Mouse (Mus musculus): ENCODE data around the gene Grik3. TPM values are rescaled to one million over a fixed set of nuclear protein-coding genes. Genes with fewer than 3 reads are reported as not detected.

Gene Grik3
- polyA plus RNA-seq, 1 experiment: 29.5 TPM

DNA sequence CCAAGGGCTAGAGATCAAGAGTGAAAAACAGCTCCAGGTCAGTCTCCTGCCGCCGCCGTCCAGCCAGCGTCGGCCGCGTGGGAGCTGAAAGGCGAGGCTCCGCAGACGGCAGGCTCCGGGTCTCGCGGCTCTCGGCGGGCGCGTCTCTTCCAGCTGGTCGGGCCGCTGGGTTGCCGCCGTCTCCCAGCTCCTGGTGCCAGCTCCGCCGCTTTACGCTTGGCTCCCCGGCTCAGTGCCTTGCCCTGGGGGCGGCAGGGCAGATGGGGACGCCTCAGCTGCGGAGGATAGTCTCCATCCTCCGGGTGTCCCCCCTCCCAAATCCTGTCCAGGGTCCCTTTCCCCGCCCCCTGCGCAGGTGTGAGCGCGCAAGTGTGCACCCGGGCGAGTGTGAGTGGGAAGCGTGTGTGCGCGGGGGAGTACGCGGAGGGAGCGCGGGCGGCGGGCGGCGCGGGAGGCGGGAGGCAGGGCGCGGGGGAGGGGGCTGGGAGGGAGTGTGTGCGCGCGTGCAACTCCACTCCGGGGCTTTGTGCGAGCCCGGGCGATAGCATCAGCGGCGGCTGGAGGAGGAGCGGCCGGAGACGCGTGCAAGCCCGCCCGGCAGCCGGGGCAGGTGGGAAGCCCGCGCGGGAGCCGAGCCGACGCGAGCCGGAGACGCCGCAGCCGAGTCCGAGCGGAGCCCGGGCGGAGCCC is 454 bp upstream of the Grik3 start:
- Histone ChIP-seq H3K27ac (ENCODE audit: insufficient read depth, low read length) (peak overlapping the region; percentile 65), H3K4me1 (ENCODE audit: control insufficient read depth, insufficient read depth, low read length) (no peaks in the 10 kb centered on the region), H3K4me3 (ENCODE audit: insufficient read depth, low read length) (peak overlapping the region; percentile 54)
- TF ChIP-seq CTCF (IDR thresholded peaks at IDR 0.05; ENCODE audit: extremely low read depth, insufficient read depth, low read length): no peak
- TF ChIP-seq POLR2A (IDR thresholded peaks at IDR 0.05; ENCODE audit: extremely low read depth, insufficient read depth, low read length): no peak

- Histone ChIP-seq H3K4me1 (ENCODE audit: control insufficient read depth, insufficient read depth, low read length) (no peaks in the 10 kb centered on the region), H3K27ac (ENCODE audit: insufficient read depth, low read length) (peak overlapping the region; percentile 58; the same call in 1 of the 2 replicates)
- no peak for TF ChIP-seq POLR2A (IDR thresholded peaks at IDR 0.05; ENCODE audit: extremely low read depth, insufficient read depth, low read length)
- no peak for TF ChIP-seq CTCF (IDR thresholded peaks at IDR 0.05; ENCODE audit: extremely low read depth, insufficient read depth, low read length)
Observed at GRCm38 (mm10) chr4:125491505-125492121, 1.1 kb downstream of the Grik3 start.

GRCm38 (mm10) chr4:125492122-125492505 is 1.6 kb downstream of the Grik3 start:
- Histone ChIP-seq H3K27ac (ENCODE audit: insufficient read depth, low read length) (no peak overlapping the region), H3K4me1 (ENCODE audit: control insufficient read depth, insufficient read depth, low read length) (no peaks in the 10 kb centered on the region), H3K4me3 (ENCODE audit: insufficient read depth, low read length) (peak overlapping the region; percentile 65)
- TF ChIP-seq CTCF (IDR thresholded peaks at IDR 0.05; ENCODE audit: extremely low read depth, insufficient read depth, low read length) (no peak), POLR2A (IDR thresholded peaks at IDR 0.05; ENCODE audit: extremely low read depth, insufficient read depth, low read length) (no peak)

More at GRCm38 (mm10) chr4:125491505-125492121, 1.1 kb downstream of the Grik3 start:
- H3K4me3 ChIP-seq (ENCODE audit: insufficient read depth, low read length): peak overlapping the region; percentile 65

GRCm38 (mm10) chr4:125492706-125493105 is 2.2 kb downstream of the Grik3 start:
- TF ChIP-seq POLR2A (IDR thresholded peaks at IDR 0.05; ENCODE audit: extremely low read depth, insufficient read depth, low read length): no peak
- Histone ChIP-seq H3K27ac (ENCODE audit: insufficient read depth, low read length) (no peak overlapping the region), H3K4me1 (ENCODE audit: control insufficient read depth, insufficient read depth, low read length) (no peaks in the 10 kb centered on the region), H3K4me3 (ENCODE audit: insufficient read depth, low read length) (peak overlapping the region; percentile 65)

DNA sequence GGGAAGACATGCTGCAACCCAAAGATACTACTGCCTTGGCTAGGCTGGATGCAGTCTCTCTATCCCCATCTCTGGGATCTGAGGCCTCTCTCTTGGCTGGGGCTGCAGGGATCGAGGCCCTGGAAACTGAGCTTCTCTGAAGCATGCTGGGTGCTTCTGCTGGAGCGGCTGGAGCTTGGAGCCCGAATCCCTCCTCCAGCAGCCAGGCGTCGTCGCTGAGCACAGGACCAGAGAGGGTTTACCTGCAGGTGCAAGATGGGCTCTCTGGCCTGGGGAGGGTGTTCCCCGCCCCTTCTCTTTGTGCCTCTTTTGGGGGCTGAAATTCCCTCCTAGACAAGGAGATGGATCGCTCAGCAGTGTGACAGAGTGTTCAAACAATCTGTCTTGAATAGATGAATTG is 2.6 kb downstream of the Grik3 start:
- TF ChIP-seq CTCF (IDR thresholded peaks at IDR 0.05; ENCODE audit: extremely low read depth, insufficient read depth, low read length): no peak
- TF ChIP-seq POLR2A (IDR thresholded peaks at IDR 0.05; ENCODE audit: extremely low read depth, insufficient read depth, low read length): no peak
- Histone ChIP-seq H3K4me3 (ENCODE audit: insufficient read depth, low read length) (peak overlapping the region; percentile 65), H3K27ac (ENCODE audit: insufficient read depth, low read length) (no peak overlapping the region), H3K4me1 (ENCODE audit: control insufficient read depth, insufficient read depth, low read length) (0 out of 2 replicates have a peak, but pooled peaks cover 2% of the 10 kb centered on the region)

DNA sequence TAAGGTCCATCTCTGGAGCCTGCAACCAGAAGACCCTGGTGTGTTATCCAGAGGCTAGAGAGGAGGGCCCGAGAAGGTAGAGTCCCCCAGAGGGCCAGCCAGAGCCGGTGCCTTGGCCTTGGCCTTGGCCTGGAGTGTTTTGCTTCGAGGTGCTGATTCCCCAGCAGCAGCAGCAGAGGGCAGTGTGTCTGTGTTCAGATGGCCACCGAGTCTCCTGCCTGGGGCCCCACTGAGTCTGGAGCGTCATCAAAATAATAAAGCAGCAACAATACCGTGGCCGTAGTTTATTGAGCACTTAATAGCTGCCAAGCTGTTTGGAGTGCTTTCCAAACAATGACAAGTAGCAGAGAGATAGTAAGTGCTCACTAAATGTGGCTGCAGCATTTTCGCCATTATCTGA is 5.0 kb downstream of the Grik3 start:
- Histone ChIP-seq H3K27ac (ENCODE audit: insufficient read depth, low read length) (no peak overlapping the region), H3K4me3 (ENCODE audit: insufficient read depth, low read length) (no peak overlapping the region), H3K4me1 (ENCODE audit: control insufficient read depth, insufficient read depth, low read length) (0 out of 2 replicates have a peak, but pooled peaks cover 3% of the 10 kb centered on the region)
- peak; percentile 30 for TF ChIP-seq CTCF (IDR thresholded peaks at IDR 0.05; ENCODE audit: extremely low read depth, insufficient read depth, low read length)
- no peak for TF ChIP-seq POLR2A (IDR thresholded peaks at IDR 0.05; ENCODE audit: extremely low read depth, insufficient read depth, low read length)

- Histone ChIP-seq H3K4me3 (ENCODE audit: insufficient read depth, low read length) (no peak overlapping the region), H3K4me1 (ENCODE audit: control insufficient read depth, insufficient read depth, low read length) (0 out of 2 replicates have a peak, but pooled peaks cover 3% of the 10 kb centered on the region), H3K27ac (ENCODE audit: insufficient read depth, low read length) (no peak overlapping the region)
- no peak for TF ChIP-seq POLR2A (IDR thresholded peaks at IDR 0.05; ENCODE audit: extremely low read depth, insufficient read depth, low read length)
- no peak for TF ChIP-seq CTCF (IDR thresholded peaks at IDR 0.05; ENCODE audit: extremely low read depth, insufficient read depth, low read length)
Observed at GRCm38 (mm10) chr4:125497001-125497400, 6.5 kb downstream of the Grik3 start.

GRCm38 (mm10) chr4:125497471-125497870 is 7.0 kb downstream of the Grik3 start:
- Histone ChIP-seq H3K27ac (ENCODE audit: insufficient read depth, low read length) (no peak overlapping the region), H3K4me3 (ENCODE audit: insufficient read depth, low read length) (no peak overlapping the region), H3K4me1 (ENCODE audit: control insufficient read depth, insufficient read depth, low read length) (0 out of 2 replicates have a peak, but pooled peaks cover 3% of the 10 kb centered on the region)
- TF ChIP-seq POLR2A (IDR thresholded peaks at IDR 0.05; ENCODE audit: extremely low read depth, insufficient read depth, low read length) (no peak), CTCF (IDR thresholded peaks at IDR 0.05; ENCODE audit: extremely low read depth, insufficient read depth, low read length) (no peak)

DNA sequence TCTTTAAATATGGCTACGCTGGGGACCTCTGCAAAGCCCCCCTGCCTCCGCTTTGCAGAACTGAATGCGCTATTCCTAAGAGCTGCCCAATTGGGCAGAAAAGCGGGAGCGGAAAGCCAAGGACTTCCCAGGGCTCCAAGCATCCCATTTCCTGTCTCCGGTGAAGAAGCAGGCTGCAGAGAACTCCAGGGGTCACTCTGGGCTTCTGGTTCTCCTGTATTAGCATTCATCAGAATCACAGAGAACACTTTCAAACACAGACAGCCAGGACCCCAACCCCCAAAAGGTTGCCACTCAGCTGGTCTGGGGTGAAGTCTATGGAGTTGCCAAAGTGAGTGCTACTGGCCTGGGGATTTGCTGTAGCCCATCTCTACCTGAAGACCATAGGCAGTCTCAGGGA is 8.4 kb downstream of the Grik3 start:
- TF ChIP-seq POLR2A (IDR thresholded peaks at IDR 0.05; ENCODE audit: extremely low read depth, insufficient read depth, low read length): no peak
- TF ChIP-seq CTCF (IDR thresholded peaks at IDR 0.05; ENCODE audit: extremely low read depth, insufficient read depth, low read length): no peak
- Histone ChIP-seq H3K4me3 (ENCODE audit: insufficient read depth, low read length) (no peak overlapping the region), H3K4me1 (ENCODE audit: control insufficient read depth, insufficient read depth, low read length) (peaks cover 5% of the 10 kb centered on the region; the same call in 1 of the 2 replicates), H3K27ac (ENCODE audit: insufficient read depth, low read length) (no peak overlapping the region)

GRCm38 (mm10) chr4:125502861-125503260 is 12.4 kb downstream of the Grik3 start:
- Histone ChIP-seq H3K27ac (ENCODE audit: insufficient read depth, low read length) (no peak overlapping the region), H3K4me3 (ENCODE audit: insufficient read depth, low read length) (no peak overlapping the region), H3K4me1 (ENCODE audit: control insufficient read depth, insufficient read depth, low read length) (peaks cover 5% of the 10 kb centered on the region; the same call in 1 of the 2 replicates)
- TF ChIP-seq POLR2A (IDR thresholded peaks at IDR 0.05; ENCODE audit: extremely low read depth, insufficient read depth, low read length) (no peak), CTCF (IDR thresholded peaks at IDR 0.05; ENCODE audit: extremely low read depth, insufficient read depth, low read length) (no peak)

Data from cortical plate, adult 2 months (tissue).